Mouse (Mus musculus) liver, adult 2 months (tissue): ENCODE results near the gene Bri3bp. TPM values are rescaled to one million over a fixed set of nuclear protein-coding genes. Genes with fewer than 3 reads are reported as not detected.

Source experiments
- DNase-seq: peaks from one replicate; pipeline ENCODE4 v3.0.0-alpha.2; 2011; ENCODE audit warnings: low read depth, low spot score; ENCODE audit errors: extremely low read depth
- H3K27ac ChIP-seq: fragments of 200-500 bp; replicated peaks from 2 replicates; pipeline ENCODE4 v1.5.1; 2012; ENCODE audit warnings: low read depth, mild to moderate bottlenecking, control low read depth, inconsistent platforms, low read length; ENCODE audit not compliant: insufficient read depth
- H3K27me3 ChIP-seq: fragments of 200-500 bp; 2 replicates; pipeline ENCODE4 v1.6.1; 2012; ENCODE audit warnings: mild to moderate bottlenecking, moderate library complexity, low read length, inconsistent platforms; ENCODE audit not compliant: control insufficient read depth, insufficient read depth
- H3K36me3 ChIP-seq: fragments of 200-500 bp; 2 replicates; pipeline ENCODE4 v1.6.1; 2012; ENCODE audit warnings: low read length, inconsistent platforms; ENCODE audit not compliant: control insufficient read depth, insufficient read depth
- H3K4me1 ChIP-seq: fragments of 200-500 bp; 2 replicates; pipeline ENCODE4 v1.6.1; 2011; ENCODE audit warnings: low read length; ENCODE audit not compliant: control insufficient read depth, insufficient read depth
- H3K4me3 ChIP-seq: fragments of 200-500 bp; 2 replicates; pipeline ENCODE4 v1.5.1; 2011; ENCODE audit warnings: low read depth, mild to moderate bottlenecking, control low read depth, low read length, moderate library complexity; ENCODE audit not compliant: insufficient read depth
- H3K79me2 ChIP-seq: fragments of 200-500 bp; 2 replicates; pipeline ENCODE4 v1.6.1; 2012; ENCODE audit warnings: inconsistent platforms, mild to moderate bottlenecking, low read length, moderate library complexity; ENCODE audit not compliant: control insufficient read depth, insufficient read depth
- H3K9ac ChIP-seq: fragments of 200-500 bp; 2 replicates; pipeline ENCODE4 v1.6.1; 2012; ENCODE audit warnings: low read depth, mild to moderate bottlenecking, control low read depth, inconsistent platforms, low read length
- CTCF ChIP-seq: fragments of 200-500 bp; IDR thresholded peaks from 2 replicates; pipeline ENCODE4 v1.5.1; 2011; ENCODE audit warnings: low read depth, low read length, control low read depth
- POLR2A ChIP-seq: fragments of 200-500 bp; IDR thresholded peaks from 2 replicates; pipeline ENCODE4 v1.6.1; 2011; ENCODE audit warnings: low read length, control low read depth; ENCODE audit not compliant: insufficient read depth; ENCODE audit errors: extremely low read depth
- WGBS: fragments of 180-500 bp; shearing (Covaris S2); methylation state at CpG from one replicate; pipeline ENCODE4 v1.1.7; 2018; 5-methylcytosine and 5-hydroxymethylcytosine counted together
- polyA plus RNA-seq: library from polyadenylated mRNA; depleted of rRNA; stranded (reverse); fragments of >200 nt; gene quantifications from 2 replicates; pipeline ENCODE4 v1.2.3, GENCODE M21; 2012
- total RNA-seq: library from RNA; depleted of rRNA; stranded (reverse); fragments of >200 nt; gene quantifications from 2 replicates; pipeline ENCODE4 v1.2.3, GENCODE M21; 2014

The Bri3bp gene
- total and polyA plus RNA-seq, 2 experiments = 7.7 to 23.0 TPM

DNA sequence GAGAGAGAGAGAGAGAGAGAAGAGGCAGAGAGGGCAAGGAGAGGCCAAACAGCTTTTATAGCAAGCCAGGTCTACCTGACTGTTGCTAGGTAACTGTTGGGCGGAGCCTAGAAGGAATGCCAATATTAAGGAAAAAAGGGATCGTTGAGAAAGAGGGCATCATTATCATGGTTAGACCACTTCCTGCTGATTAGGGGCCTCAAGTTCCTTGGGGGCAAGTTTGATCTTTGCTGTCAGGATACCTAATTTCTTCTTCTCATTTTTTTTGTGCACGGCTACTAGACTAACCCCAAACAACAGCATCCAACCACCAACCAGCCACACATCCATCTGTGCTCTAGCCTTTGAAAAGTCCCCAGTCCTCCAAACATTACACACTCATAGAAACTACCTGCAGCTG lies 2.5 kb downstream of the Bri3bp start:
- no peak overlapping the region for H3K4me3 ChIP-seq
- H3K4me1 ChIP-seq = peaks cover 7% of the 10 kb centered on the region
- H3K27ac ChIP-seq = no peak overlapping the region

DNA sequence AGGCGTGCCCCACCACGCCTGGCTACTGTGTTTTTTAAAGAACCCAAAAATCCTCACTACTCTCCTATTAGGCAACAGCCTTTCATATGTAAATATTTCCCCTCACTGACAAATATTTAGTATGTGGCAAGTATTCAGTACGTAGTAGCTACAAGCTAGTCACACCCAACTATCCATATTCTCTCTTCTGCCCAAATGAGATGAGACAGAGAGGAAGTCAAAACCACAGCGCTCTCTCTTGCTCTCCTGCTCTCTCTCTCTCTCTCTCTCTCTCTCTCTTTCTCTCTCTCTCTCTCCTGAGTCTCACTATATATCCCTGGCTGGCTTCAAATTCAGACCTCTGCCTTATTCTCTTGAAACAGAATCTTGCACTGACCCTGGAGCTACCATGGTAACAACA lies 3.2 kb downstream of the Bri3bp start:
- Histone ChIP-seq H3K4me1 (peaks cover 9% of the 10 kb centered on the region), H3K9ac (no peak overlapping the region), H3K27ac (no peak overlapping the region)

More for the DNA sequence above, 2.5 kb downstream of the Bri3bp start:
- WGBS = 63% methylated on average over 3 of the region's 3 CpGs
- H3K27me3 ChIP-seq = no peaks in the 10 kb centered on the region
- peaks cover 8% of the 10 kb centered on the region; the same call in 1 of the 2 replicates for H3K79me2 ChIP-seq
- no peak for DNase-seq
- H3K36me3 ChIP-seq = no peaks in the 10 kb centered on the region
- H3K9ac ChIP-seq = no peak overlapping the region
- TF ChIP-seq CTCF = no peak
- no peak for TF ChIP-seq POLR2A

GRCm38 (mm10) chr5:125446344-125446743 lies 5.0 kb downstream of the Bri3bp start:
- DNase-seq = no peak
- no peak overlapping the region for H3K9ac ChIP-seq
- no peaks in the 10 kb centered on the region for H3K36me3 ChIP-seq
- no peak overlapping the region for H3K27ac ChIP-seq
- H3K27me3 ChIP-seq = no peaks in the 10 kb centered on the region
- TF ChIP-seq CTCF (no peak), POLR2A (no peak)
- H3K79me2 ChIP-seq = peaks cover 8% of the 10 kb centered on the region; the same call in 1 of the 2 replicates
- 90% methylated on average over 7 of the region's 7 CpGs for WGBS
- H3K4me3 ChIP-seq = no peak overlapping the region
- peaks cover 9% of the 10 kb centered on the region for H3K4me1 ChIP-seq

More for the DNA sequence above, 3.2 kb downstream of the Bri3bp start:
- no peaks in the 10 kb centered on the region for H3K36me3 ChIP-seq
- H3K79me2 ChIP-seq = peaks cover 8% of the 10 kb centered on the region; the same call in 1 of the 2 replicates
- 31% methylated on average over 4 of the region's 4 CpGs for WGBS
- H3K27me3 ChIP-seq = no peaks in the 10 kb centered on the region
- H3K4me3 ChIP-seq = no peak overlapping the region
- TF ChIP-seq POLR2A (no peak), CTCF (no peak)
- peak; percentile 32 for DNase-seq

GRCm38 (mm10) chr5:125448026-125448425 lies 6.7 kb downstream of the Bri3bp start:
- peak; percentile 93 for DNase-seq
- Histone ChIP-seq H3K36me3 (no peaks in the 10 kb centered on the region), H3K27ac (peak overlapping the region; percentile 61), H3K4me3 (no peak overlapping the region), H3K27me3 (no peaks in the 10 kb centered on the region), H3K79me2 (peaks cover 3% of the 10 kb centered on the region; the same call in 1 of the 2 replicates), H3K9ac (no peak overlapping the region), H3K4me1 (peaks cover 13% of the 10 kb centered on the region)
- WGBS = 32% methylated on average over 3 of the region's 3 CpGs
- TF ChIP-seq CTCF = no peak
- no peak for TF ChIP-seq POLR2A

- no peak for TF ChIP-seq POLR2A
- TF ChIP-seq CTCF = no peak
- peaks cover 15% of the 10 kb centered on the region for H3K4me1 ChIP-seq
- peak overlapping the region; percentile 61 for H3K27ac ChIP-seq
- H3K36me3 ChIP-seq = no peaks in the 10 kb centered on the region
- H3K79me2 ChIP-seq = peaks cover under 1% of the 10 kb centered on the region; the same call in 1 of the 2 replicates
- H3K27me3 ChIP-seq = no peaks in the 10 kb centered on the region
- 0 out of 2 replicates have a peak overlapping the region, but pooled peaks have one; percentile 24 for H3K9ac ChIP-seq
- peak; percentile 80 for DNase-seq
- WGBS = 27% methylated on average over 4 of the region's 4 CpGs
- no peak overlapping the region for H3K4me3 ChIP-seq
Observed at GRCm38 (mm10) chr5:125448631-125449030, 7.3 kb downstream of the Bri3bp start.

DNA sequence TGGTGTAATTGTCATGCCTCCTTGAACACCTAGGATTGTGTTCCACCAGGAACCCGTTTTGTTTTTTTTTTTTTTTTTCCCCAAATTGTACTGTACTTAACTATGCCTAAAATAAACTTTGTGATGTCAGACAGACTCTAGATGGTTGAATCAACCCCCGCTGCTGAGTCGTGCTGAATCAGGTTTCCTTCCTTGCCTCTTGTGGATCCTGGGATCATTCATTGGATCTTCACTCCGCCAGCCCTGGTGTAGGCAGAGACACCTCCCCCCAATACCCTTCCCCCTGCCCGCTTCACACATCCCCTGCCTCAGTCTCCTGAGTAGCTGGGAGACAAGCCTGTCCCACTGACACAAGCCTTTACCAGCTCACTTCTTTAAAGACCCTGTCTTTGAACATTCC lies 7.9 kb downstream of the Bri3bp start:
- 80% methylated on average over 5 of the region's 5 CpGs for WGBS
- TF ChIP-seq CTCF (no peak), POLR2A (no peak)
- H3K36me3 ChIP-seq = no peaks in the 10 kb centered on the region
- H3K9ac ChIP-seq = no peak overlapping the region
- peaks cover 15% of the 10 kb centered on the region for H3K4me1 ChIP-seq
- peaks cover 1% of the 10 kb centered on the region; the same call in 1 of the 2 replicates for H3K79me2 ChIP-seq
- DNase-seq = no peak
- H3K4me3 ChIP-seq = no peak overlapping the region
- H3K27me3 ChIP-seq = no peaks in the 10 kb centered on the region
- no peak overlapping the region for H3K27ac ChIP-seq
